Mouse (Mus musculus) embryonic facial prominence, embryonic 11.5 days (tissue): Measurements from ENCODE around the gene Chil1. TPM values are rescaled to one million over a fixed set of nuclear protein-coding genes. Genes with fewer than 3 reads are reported as not detected.

Experiments used
- ATAC-seq: fragments of 200-750 bp; cut with Nextera tagmentation; replicated peaks from 2 replicates; pipeline ENCODE4 v1.8.0; 2017; ENCODE audit warnings: low read depth; ENCODE audit not compliant: insufficient number of reproducible peaks, low FRiP score, low TSS enrichment
- DNase-seq: peaks from one replicate; pipeline ENCODE4 v3.0.0-alpha.2; 2015; ENCODE audit warnings: low spot score
- H3K27ac ChIP-seq: fragments of 300-500 bp; sonication (generic); replicated peaks from 2 replicates; pipeline ENCODE4 v1.5.1; 2014; ENCODE audit warnings: mild to moderate bottlenecking, low read depth, low read length, control low read depth
- H3K27me3 ChIP-seq: fragments of 300-500 bp; sonication (generic); 2 replicates; pipeline ENCODE4 v1.6.1; 2014; ENCODE audit warnings: mild to moderate bottlenecking, low read length, moderate library complexity, mixed read lengths; ENCODE audit not compliant: control insufficient read depth, insufficient read depth
- H3K36me3 ChIP-seq: fragments of 300-500 bp; sonication (generic); replicated peaks from 2 replicates; pipeline ENCODE4 v1.6.1; 2014; ENCODE audit warnings: low read depth, mild to moderate bottlenecking, low read length, moderate library complexity, mixed read lengths; ENCODE audit not compliant: control insufficient read depth, insufficient read depth
- H3K4me1 ChIP-seq: fragments of 300-500 bp; sonication (generic); 2 replicates; pipeline ENCODE4 v1.6.1; 2014; ENCODE audit warnings: low read length, mixed read lengths; ENCODE audit not compliant: control insufficient read depth, insufficient read depth
- H3K4me2 ChIP-seq: fragments of 300-500 bp; sonication (generic); 2 replicates; pipeline ENCODE4 v1.6.1; 2014; ENCODE audit warnings: low read depth, mild to moderate bottlenecking, control low read depth, low read length, moderate library complexity
- H3K4me3 ChIP-seq: fragments of 300-500 bp; sonication (generic); 2 replicates; pipeline ENCODE4 v1.5.1; 2014; ENCODE audit warnings: low read depth, low read length, control low read depth
- H3K9ac ChIP-seq: fragments of 300-500 bp; sonication (generic); replicated peaks from 2 replicates; pipeline ENCODE4 v1.6.1; 2014; ENCODE audit warnings: mild to moderate bottlenecking, control low read depth, low read length
- H3K9me3 ChIP-seq: fragments of 300-500 bp; sonication (generic); replicated peaks from 2 replicates; pipeline ENCODE4 v1.6.1; 2016; ENCODE audit warnings: mild to moderate bottlenecking, low read length, inconsistent platforms, mixed read lengths; ENCODE audit not compliant: control insufficient read depth
- WGBS: fragments of 180-500 bp; shearing (Covaris S2); extraction: QIAGEN DNeasy Blood & Tissue Kit; methylation state at CpG from one replicate; pipeline ENCODE4 v1.1.7; 2014; 5-methylcytosine and 5-hydroxymethylcytosine counted together
- polyA plus RNA-seq: library from polyadenylated mRNA; unstranded; fragments of >200 nt; fragmentation: Nextera tagmentation; extraction: Ambion mirVana; gene quantifications from 2 replicates; pipeline ENCODE4 v1.2.1, GENCODE M21; 2014

Gene Chil1
- polyA plus RNA-seq, 1 experiment from 2014 or later: 0.97 TPM

GRCm38 (mm10) chr1:134163476-134163875, 18.5 kb upstream of the Chil1 start:
- no peaks in the 10 kb centered on the region for H3K9me3 ChIP-seq

GRCm38 (mm10) chr1:134164454-134164853, 17.5 kb upstream of the Chil1 start:
- WGBS: 60% methylated on average over 4 of the region's 4 CpGs
- Histone ChIP-seq H3K36me3 (no peaks in the 10 kb centered on the region), H3K27me3 (no peaks in the 10 kb centered on the region), H3K4me1 (no peaks in the 10 kb centered on the region), H3K9ac (no peak overlapping the region), H3K9me3 (no peaks in the 10 kb centered on the region), H3K4me3 (no peak overlapping the region), H3K4me2 (no peak overlapping the region), H3K27ac (no peak overlapping the region)
- ATAC-seq (no peak), DNase-seq (no peak)

More at GRCm38 (mm10) chr1:134163476-134163875, 18.5 kb upstream of the Chil1 start:
- Histone ChIP-seq H3K27ac (no peak overlapping the region), H3K4me3 (no peak overlapping the region), H3K4me2 (no peak overlapping the region), H3K4me1 (no peaks in the 10 kb centered on the region), H3K36me3 (no peaks in the 10 kb centered on the region), H3K9ac (no peak overlapping the region), H3K27me3 (no peaks in the 10 kb centered on the region)
- ATAC-seq (no peak), DNase-seq (no peak)
- WGBS: 91% methylated on average over 7 of the region's 7 CpGs

GRCm38 (mm10) chr1:134166547-134166946, 15.4 kb upstream of the Chil1 start:
- no peak overlapping the region for H3K27ac ChIP-seq
- no peak for ATAC-seq
- H3K4me1 ChIP-seq: no peaks in the 10 kb centered on the region
- no peaks in the 10 kb centered on the region for H3K9me3 ChIP-seq
- no peak overlapping the region for H3K4me3 ChIP-seq
- no peak overlapping the region for H3K4me2 ChIP-seq
- WGBS: 91% methylated on average over 3 of the region's 3 CpGs
- no peak for DNase-seq
- no peaks in the 10 kb centered on the region for H3K36me3 ChIP-seq
- H3K27me3 ChIP-seq: no peaks in the 10 kb centered on the region
- no peak overlapping the region for H3K9ac ChIP-seq

- Histone ChIP-seq H3K4me1 (no peaks in the 10 kb centered on the region), H3K4me2 (no peak overlapping the region), H3K9ac (no peak overlapping the region), H3K4me3 (no peak overlapping the region), H3K27ac (no peak overlapping the region), H3K9me3 (no peaks in the 10 kb centered on the region), H3K36me3 (no peaks in the 10 kb centered on the region), H3K27me3 (no peaks in the 10 kb centered on the region)
- no peak for DNase-seq
- 43% methylated on average over 14 of the region's 14 CpGs for WGBS
- ATAC-seq: no peak
Measured at GRCm38 (mm10) chr1:134167416-134168305, 14.3 kb upstream of the Chil1 start.

GRCm38 (mm10) chr1:134168567-134168966, 13.4 kb upstream of the Chil1 start:
- no peak overlapping the region for H3K27ac ChIP-seq
- H3K4me2 ChIP-seq: no peak overlapping the region
- ATAC-seq (no peak), DNase-seq (no peak)
- no peaks in the 10 kb centered on the region for H3K9me3 ChIP-seq
- no peaks in the 10 kb centered on the region for H3K4me1 ChIP-seq
- no peak overlapping the region for H3K4me3 ChIP-seq
- no peak overlapping the region for H3K9ac ChIP-seq
- WGBS: 75% methylated on average over 3 of the region's 3 CpGs
- H3K36me3 ChIP-seq: no peaks in the 10 kb centered on the region
- H3K27me3 ChIP-seq: no peaks in the 10 kb centered on the region

- no peaks in the 10 kb centered on the region for H3K9me3 ChIP-seq
- DNase-seq (no peak), ATAC-seq (no peak)
- WGBS: 88% methylated on average over 8 of the region's 8 CpGs
- H3K4me1 ChIP-seq: no peaks in the 10 kb centered on the region
- H3K4me3 ChIP-seq: no peak overlapping the region
- H3K9ac ChIP-seq: no peak overlapping the region
- H3K27me3 ChIP-seq: no peaks in the 10 kb centered on the region
- no peak overlapping the region for H3K4me2 ChIP-seq
- no peak overlapping the region for H3K27ac ChIP-seq
- no peaks in the 10 kb centered on the region for H3K36me3 ChIP-seq
Measured at GRCm38 (mm10) chr1:134168985-134169697, 12.8 kb upstream of the Chil1 start.

- H3K27ac ChIP-seq: no peak overlapping the region
- H3K4me2 ChIP-seq: no peak overlapping the region
- ATAC-seq: no peak
- H3K4me3 ChIP-seq: no peak overlapping the region
- H3K27me3 ChIP-seq: no peaks in the 10 kb centered on the region
- DNase-seq: no peak
- 51% methylated on average over 7 of the region's 7 CpGs for WGBS
- H3K36me3 ChIP-seq: no peaks in the 10 kb centered on the region
- H3K9me3 ChIP-seq: no peaks in the 10 kb centered on the region
- no peaks in the 10 kb centered on the region for H3K4me1 ChIP-seq
- no peak overlapping the region for H3K9ac ChIP-seq
Measured at GRCm38 (mm10) chr1:134173081-134173480, 8.9 kb upstream of the Chil1 start.

- ATAC-seq (no peak), DNase-seq (no peak)
- Histone ChIP-seq H3K9ac (no peak overlapping the region), H3K36me3 (no peaks in the 10 kb centered on the region), H3K9me3 (no peaks in the 10 kb centered on the region), H3K27ac (no peak overlapping the region), H3K27me3 (no peaks in the 10 kb centered on the region), H3K4me3 (no peak overlapping the region), H3K4me1 (no peaks in the 10 kb centered on the region), H3K4me2 (no peak overlapping the region)
- WGBS: 79% methylated on average over 5 of the region's 5 CpGs
Measured at GRCm38 (mm10) chr1:134177976-134178375, 4.0 kb upstream of the Chil1 start.
